Mouse (Mus musculus) layer of hippocampus, postnatal 36 days (tissue): ENCODE results near the gene Nrxn1. TPM values are rescaled to one million over a fixed set of nuclear protein-coding genes. Genes with fewer than 3 reads are reported as not detected.
A peak's percentile ranks its signal among the peaks of the same experiment; 100 is the strongest.
"Not testable (repeated sequence)": the region's sequence is repeated elsewhere in the genome, so short reads cannot be mapped to it uniquely, and the experiment has no call there.

Experiments used
- DNase-seq, 2 experiments: peaks; one replicate each; pipeline ENCODE4 v3.0.0; 2022
- total RNA-seq, 2 experiments: library from RNA; stranded (reverse); gene quantifications; 2 replicates each; pipeline ENCODE4 v1.2.3; 2021

The Nrxn1 gene
- total RNA-seq, 2 experiments from 2014 or later, result 431 to 444 TPM

- no peak for DNase-seq
These were observed 840.7 kb downstream of the Nrxn1 start for GRCm38 (mm10) chr17:90252196-90252595.

GRCm38 (mm10) chr17:90247071-90247849 lies 845.6 kb downstream of the Nrxn1 start:
- no peak for DNase-seq

- no peak for DNase-seq
These were observed 848.5 kb downstream of the Nrxn1 start for GRCm38 (mm10) chr17:90244339-90244738.

- DNase-seq, result no peak
These were observed 853.9 kb downstream of the Nrxn1 start for GRCm38 (mm10) chr17:90238964-90239363.

- DNase-seq, result no peak
These were observed 854.4 kb downstream of the Nrxn1 start for GRCm38 (mm10) chr17:90238517-90238916.

- not testable (repeated sequence) for DNase-seq
These were observed 857.2 kb downstream of the Nrxn1 start for GRCm38 (mm10) chr17:90235674-90236073.

GRCm38 (mm10) chr17:90234806-90235205 lies 858.1 kb downstream of the Nrxn1 start:
- no peak for DNase-seq

- DNase-seq, result no peak
These were observed 884.3 kb downstream of the Nrxn1 start for GRCm38 (mm10) chr17:90208547-90208946.

GRCm38 (mm10) chr17:90207617-90208016 lies 885.3 kb downstream of the Nrxn1 start:
- DNase-seq, result no peak

GRCm38 (mm10) chr17:90203993-90204392 lies 888.9 kb downstream of the Nrxn1 start:
- DNase-seq, result no peak

GRCm38 (mm10) chr17:90202785-90203184 lies 890.1 kb downstream of the Nrxn1 start:
- DNase-seq, result no peak

GRCm38 (mm10) chr17:90196772-90197171 lies 896.1 kb downstream of the Nrxn1 start:
- no peak for DNase-seq

GRCm38 (mm10) chr17:90141602-90142001 lies 951.3 kb downstream of the Nrxn1 start:
- no peak for DNase-seq

GRCm38 (mm10) chr17:90130836-90131235 lies 962.0 kb downstream of the Nrxn1 start:
- no peak for DNase-seq

GRCm38 (mm10) chr17:90129183-90129582 lies 963.7 kb downstream of the Nrxn1 start:
- no peak for DNase-seq

- no peak for DNase-seq
These were observed 965.3 kb downstream of the Nrxn1 start for GRCm38 (mm10) chr17:90127561-90127960.

- DNase-seq, result no peak
These were observed 969.9 kb downstream of the Nrxn1 start for GRCm38 (mm10) chr17:90122796-90123481.

GRCm38 (mm10) chr17:90116241-90116640 lies 976.6 kb downstream of the Nrxn1 start:
- no peak for DNase-seq

- DNase-seq, result no peak
These were observed 997.9 kb downstream of the Nrxn1 start for GRCm38 (mm10) chr17:90094999-90095398.

GRCm38 (mm10) chr17:90088314-90088650 lies 1004.6 kb downstream of the Nrxn1 start:
- DNase-seq, result peak; percentile 90 to 91

GRCm38 (mm10) chr17:90087616-90088313 lies 1005.1 kb downstream of the Nrxn1 start:
- DNase-seq, result no peak

GRCm38 (mm10) chr17:90086826-90087225 lies 1006.0 kb downstream of the Nrxn1 start:
- peak; percentile 64 to 67 for DNase-seq

- no peak for DNase-seq
These were observed 1013.9 kb downstream of the Nrxn1 start for GRCm38 (mm10) chr17:90079003-90079402.
